Mouse (Mus musculus) gastrocnemius, postnatal 25 days (tissue): ENCODE data around the gene Tox2. TPM values are rescaled to one million over a fixed set of nuclear protein-coding genes. Genes with fewer than 3 reads are reported as not detected.

Experiments used
- DNase-seq: peaks from one replicate; pipeline ENCODE4 v3.0.0; 2022
- total RNA-seq, 2 experiments: library from RNA; stranded (reverse); gene quantifications; 1 replicate in 1 of 2; 2 replicates in 1 of 2; pipeline ENCODE4 v1.2.3; 2021

Gene Tox2
- total RNA-seq, 2 experiments from 2014 or later, result 0.10 to 0.32 TPM

- no peak for DNase-seq
Measured at GRCm38 (mm10) chr2:163205737-163206490, 3.0 kb downstream of the Tox2 start.

DNA sequence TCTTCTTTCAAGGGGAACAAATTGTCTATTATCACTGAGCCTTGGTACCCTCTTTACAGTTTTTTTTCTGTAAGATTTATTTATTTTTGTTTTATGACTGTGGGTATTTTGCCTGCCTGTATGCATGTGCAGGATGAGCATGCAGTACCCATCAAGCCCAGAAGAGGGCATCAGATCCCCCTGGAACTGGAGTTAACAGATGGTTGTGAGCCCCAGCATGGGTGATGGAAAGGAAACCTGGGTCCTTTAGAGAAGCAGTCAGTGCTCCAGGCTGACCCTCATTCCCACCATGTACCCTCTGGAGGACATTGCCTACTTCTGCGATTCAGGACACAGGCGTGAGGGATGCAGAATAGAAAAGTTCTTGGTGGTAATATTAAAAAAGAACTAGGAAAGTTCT lies 4.4 kb downstream of the Tox2 start:
- no peak for DNase-seq

DNA sequence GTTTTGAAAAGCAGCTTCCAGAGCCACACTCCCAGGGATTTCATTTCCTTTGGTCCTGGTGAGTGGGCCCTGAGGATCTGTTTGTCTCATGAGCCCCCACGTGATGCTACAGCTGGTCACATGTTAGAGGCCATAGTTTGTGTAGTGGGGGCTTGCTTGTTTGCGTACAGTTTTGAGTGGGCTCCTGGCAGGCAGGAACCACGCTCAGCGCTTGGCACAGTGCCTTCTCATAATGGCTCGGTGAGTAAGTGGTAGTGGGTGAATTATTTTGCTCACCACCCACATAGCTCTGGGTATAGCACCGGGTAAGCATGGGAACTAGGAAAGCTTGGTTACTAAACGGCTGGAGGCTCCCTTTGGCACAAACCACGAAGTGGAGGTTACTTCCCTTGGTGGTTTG lies 6.2 kb downstream of the Tox2 start:
- DNase-seq, result no peak

- DNase-seq, result no peak
Measured at GRCm38 (mm10) chr2:163213085-163213484, 10.2 kb downstream of the Tox2 start.

DNA sequence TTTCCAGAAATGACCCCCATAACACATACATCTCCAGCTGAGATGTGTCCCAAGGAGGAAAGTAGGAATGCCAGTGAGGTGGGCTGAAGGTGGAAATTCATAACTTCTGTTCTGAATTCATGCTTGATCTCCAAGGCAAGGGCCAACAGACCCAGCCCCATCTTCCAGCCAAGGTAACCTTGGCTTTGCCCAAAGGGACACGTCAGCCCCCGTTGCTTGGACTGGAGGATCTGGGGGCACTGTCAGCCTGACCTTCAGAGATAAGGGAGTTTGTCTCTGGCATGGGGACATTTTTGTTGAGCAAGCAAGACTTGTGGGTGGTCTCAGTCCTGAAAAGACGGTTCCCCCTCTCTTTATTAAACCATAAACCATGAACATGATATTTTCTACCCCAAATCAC lies 15.2 kb downstream of the Tox2 start:
- no peak for DNase-seq

GRCm38 (mm10) chr2:163218571-163218970 lies 15.6 kb downstream of the Tox2 start:
- no peak for DNase-seq

GRCm38 (mm10) chr2:163219447-163219846 lies 16.5 kb downstream of the Tox2 start:
- DNase-seq, result no peak

DNA sequence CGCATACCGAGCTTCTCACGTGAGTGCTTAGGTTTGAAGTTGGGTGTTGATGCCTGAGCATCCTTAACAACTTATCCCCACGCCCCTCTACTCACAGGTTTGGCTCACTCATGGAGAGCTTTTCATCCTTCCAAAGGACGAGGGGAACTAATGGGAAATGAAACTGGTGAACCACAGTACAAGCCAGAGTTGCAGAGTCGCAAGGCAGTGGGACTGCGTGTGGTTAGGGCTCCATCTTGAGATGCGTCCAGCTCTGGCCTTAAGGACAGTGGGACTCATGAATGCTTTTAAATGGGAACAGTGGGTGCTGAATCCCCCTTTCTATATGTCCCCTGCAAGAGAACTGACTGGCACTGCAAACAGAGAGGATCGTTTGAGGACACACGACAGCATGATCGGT lies 17.8 kb downstream of the Tox2 start:
- DNase-seq, result no peak

GRCm38 (mm10) chr2:163225302-163225701 lies 22.4 kb downstream of the Tox2 start:
- DNase-seq, result no peak

DNA sequence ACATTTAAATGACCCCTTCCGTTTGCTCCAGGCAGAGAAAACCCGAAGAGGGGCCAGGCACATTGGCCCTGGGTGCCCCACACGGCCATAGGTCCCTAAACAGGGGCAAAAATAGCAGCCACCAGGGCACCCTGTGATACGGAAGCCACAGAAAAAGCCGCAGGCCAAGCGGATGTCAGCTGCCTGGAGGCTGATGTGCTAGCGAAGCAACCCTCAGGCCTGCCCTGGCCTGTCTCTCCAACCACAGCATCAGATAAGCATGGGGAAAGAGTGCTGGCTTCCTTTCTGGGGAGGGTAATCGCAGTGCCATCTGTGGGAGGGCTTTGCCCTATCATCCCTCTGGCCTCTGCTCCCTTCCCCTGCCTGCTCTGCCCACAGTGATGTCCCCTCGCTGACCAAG lies 26.1 kb downstream of the Tox2 start:
- peak; percentile 26 for DNase-seq

- DNase-seq, result no peak
Measured at GRCm38 (mm10) chr2:163231781-163232534, 29.0 kb downstream of the Tox2 start.

DNA sequence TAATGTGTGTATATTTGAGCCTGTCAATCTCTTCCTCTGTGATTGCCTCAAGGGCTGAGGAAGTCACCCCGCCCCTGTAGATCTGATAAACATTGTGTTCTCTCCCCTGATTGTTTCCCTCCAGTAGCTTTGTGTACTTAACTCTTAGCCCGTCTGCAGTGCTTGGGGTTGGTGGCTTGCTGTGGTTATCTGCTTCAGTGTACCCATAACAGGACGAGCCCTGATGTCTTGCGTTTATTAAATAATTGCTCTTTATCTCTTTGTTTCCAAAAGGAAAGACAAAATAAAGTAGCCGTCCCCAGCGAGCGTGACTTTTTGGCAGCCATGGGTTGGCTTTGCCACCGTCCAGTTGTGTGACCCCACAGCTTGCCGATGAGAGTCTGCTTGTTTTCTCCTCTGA lies 30.7 kb downstream of the Tox2 start:
- no peak for DNase-seq

DNA sequence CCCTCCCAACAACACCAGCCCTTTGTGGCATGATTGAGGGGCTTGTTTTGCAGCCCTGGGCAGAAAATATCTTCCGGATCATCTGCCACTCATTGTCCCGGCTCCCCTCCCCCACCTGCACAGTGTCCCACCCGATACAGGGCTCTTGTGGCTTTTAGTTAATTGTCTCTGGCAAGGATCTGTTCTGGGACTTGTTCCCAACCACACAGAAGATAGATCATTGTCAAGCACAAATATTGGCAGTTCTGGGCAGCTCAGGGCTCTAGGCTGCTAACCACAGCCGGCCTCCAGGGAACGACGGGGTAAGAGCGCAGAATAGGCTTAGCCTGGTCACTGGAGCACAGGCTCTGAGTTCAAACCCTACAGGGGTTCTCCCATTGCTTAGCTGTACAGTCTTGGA lies 33.1 kb downstream of the Tox2 start:
- DNase-seq, result no peak

GRCm38 (mm10) chr2:163237999-163238529 lies 35.1 kb downstream of the Tox2 start:
- DNase-seq, result no peak

DNA sequence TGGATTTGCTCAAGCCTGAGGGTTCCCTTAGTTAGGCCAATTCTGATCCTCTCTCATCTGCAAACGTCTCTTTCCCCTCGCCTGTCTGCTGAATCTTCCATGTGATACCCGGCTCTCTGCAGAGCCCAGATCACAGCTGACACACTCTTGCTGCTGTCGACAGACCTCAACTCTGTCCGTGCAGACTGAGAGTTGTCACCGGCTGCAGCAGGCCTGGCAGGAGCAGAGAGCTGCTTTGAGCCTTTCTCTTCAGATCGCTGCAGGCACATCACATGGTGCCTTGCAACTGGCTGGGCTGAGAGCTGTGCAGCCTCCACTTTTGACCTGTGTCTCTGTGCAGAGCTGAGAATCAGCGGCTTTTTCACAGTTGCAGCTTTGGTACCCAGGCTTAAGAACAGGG lies 37.0 kb downstream of the Tox2 start:
- DNase-seq, result no peak

DNA sequence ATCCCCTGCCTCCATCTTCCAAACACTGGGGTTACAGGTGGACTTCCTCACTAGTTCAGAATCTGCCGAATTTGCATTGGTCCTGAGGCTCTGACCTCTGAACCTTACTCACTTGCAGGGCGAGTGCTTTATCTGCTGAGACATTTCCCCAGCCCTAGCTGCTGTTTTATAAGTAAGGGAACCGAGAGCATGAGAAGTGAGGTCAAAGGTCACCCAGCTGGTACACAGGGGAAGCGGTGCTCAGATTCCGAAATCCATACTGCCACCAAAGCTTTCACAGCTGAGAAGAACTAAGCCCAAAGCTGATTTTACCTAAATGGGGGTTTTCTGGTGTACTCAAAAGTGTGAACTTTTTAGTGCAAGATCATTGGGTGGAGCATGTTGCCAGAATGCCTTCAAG lies 38.9 kb downstream of the Tox2 start:
- DNase-seq, result no peak

- no peak for DNase-seq
Measured at GRCm38 (mm10) chr2:163243917-163244852, 41.3 kb downstream of the Tox2 start.

DNA sequence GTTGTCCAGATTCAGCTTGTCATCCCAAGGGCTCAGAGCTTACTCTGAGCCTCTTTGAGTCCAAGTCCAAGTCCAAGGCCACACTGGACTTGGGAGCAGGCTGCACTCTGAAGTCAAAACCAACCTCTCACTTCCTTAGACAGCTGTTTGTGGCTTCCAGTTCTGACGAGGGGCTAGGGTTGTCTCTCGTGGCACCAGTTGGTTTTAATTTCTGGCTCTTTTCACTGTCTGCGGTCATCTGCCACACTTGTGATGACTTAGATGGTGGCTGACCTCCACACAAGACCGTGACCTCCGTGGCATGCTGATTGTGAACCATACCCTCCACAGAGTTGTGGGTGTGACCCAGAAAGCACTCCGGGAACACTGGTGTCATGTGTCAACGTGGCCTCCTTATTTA lies 46.0 kb downstream of the Tox2 start:
- DNase-seq, result no peak

- no peak for DNase-seq
Measured at GRCm38 (mm10) chr2:163252645-163253044, 49.7 kb downstream of the Tox2 start.

- DNase-seq, result no peak
Measured at GRCm38 (mm10) chr2:163253248-163254099, 50.5 kb downstream of the Tox2 start.

GRCm38 (mm10) chr2:163254228-163254627 lies 51.3 kb downstream of the Tox2 start:
- DNase-seq, result no peak
